Mouse (Mus musculus) CH12.LX (cell line): Measurements from ENCODE around the gene Kalrn. TPM values are rescaled to one million over a fixed set of nuclear protein-coding genes. Genes with fewer than 3 reads are reported as not detected.

ENCODE experiments used
- DNase-seq: peaks from one replicate; pipeline ENCODE4 v3.0.0-alpha.2; 2013; ENCODE audit errors: extremely low read depth
- H3K27ac ChIP-seq: 2 replicates; pipeline ENCODE4 v1.5.1; 2012; ENCODE audit warnings: low read depth, mild to moderate bottlenecking, control low read depth, moderate library complexity; ENCODE audit not compliant: insufficient read depth
- H3K27me3 ChIP-seq: replicated peaks from 2 replicates; pipeline ENCODE3; 2012; ENCODE audit warnings: inconsistent platforms
- H3K36me3 ChIP-seq, 2 experiments: replicated peaks in 1 of 2; 2 replicates each; pipeline versions ENCODE3 to v1.6.1; 2012; ENCODE audit warnings: inconsistent platforms in 1 of 2, low read length in 1 of 2, mild to moderate bottlenecking in 1 of 2, mixed read lengths in 1 of 2, moderate library complexity in 1 of 2; ENCODE audit not compliant: control insufficient read depth in 1 of 2, insufficient read depth in 1 of 2
- H3K4me1 ChIP-seq, 2 experiments: 2 replicates each; pipeline ENCODE4 v1.6.1; 2012; ENCODE audit warnings: inconsistent platforms in 1 of 2, moderate library complexity in 1 of 2; ENCODE audit not compliant: insufficient read depth in 2 of 2, control insufficient read depth in 1 of 2
- H3K4me2 ChIP-seq: 2 replicates; pipeline ENCODE4 v1.6.1; 2012; ENCODE audit warnings: low read depth, mild to moderate bottlenecking, control low read depth; ENCODE audit not compliant: poor library complexity, insufficient read depth, severe bottlenecking
- H3K4me3 ChIP-seq, 3 experiments: fragments of 150-350 bp in 1 of 3; sonication (generic) in 1 of 3; replicated peaks in 1 of 3; 2 replicates each; pipeline versions ENCODE3 to v1.5.1; 2011 to 2012; ENCODE audit warnings: low read depth in 2 of 3, low read length in 2 of 3, mild to moderate bottlenecking in 2 of 3, moderate library complexity in 2 of 3, control low read depth in 1 of 3, improper control_type of control experiment in 1 of 3, inconsistent platforms in 1 of 3, mixed read lengths in 1 of 3; ENCODE audit not compliant: poor library complexity in 1 of 3
- H3K79me2 ChIP-seq: replicated peaks from 2 replicates; pipeline ENCODE4 v1.6.1; 2012; ENCODE audit warnings: mild to moderate bottlenecking, moderate library complexity; ENCODE audit not compliant: control insufficient read depth, poor library complexity, insufficient read depth, severe bottlenecking; ENCODE audit errors: extremely low read depth
- H3K9ac ChIP-seq: 2 replicates; pipeline ENCODE4 v1.6.1; 2012; ENCODE audit warnings: low read depth, mild to moderate bottlenecking, control low read depth, moderate library complexity; ENCODE audit not compliant: insufficient read depth
- H3K9me3 ChIP-seq: replicated peaks from 2 replicates; pipeline ENCODE3; 2012; ENCODE audit warnings: low read length, inconsistent platforms, mixed read lengths
- EP300 ChIP-seq: IDR thresholded peaks from 2 replicates; pipeline ENCODE4 v1.6.1; 2011; ENCODE audit warnings: low read length, improper control_type of control experiment
- JUND ChIP-seq: conservative IDR thresholded peaks from 2 replicates; pipeline ENCODE4 v1.6.1; 2011; ENCODE audit warnings: low read depth, low read length, improper control_type of control experiment
- MAFK ChIP-seq: IDR thresholded peaks from 2 replicates; pipeline ENCODE4 v1.6.1; 2011; ENCODE audit warnings: low read length, improper control_type of control experiment; ENCODE audit not compliant: insufficient replicate concordance
- MAZ ChIP-seq: IDR thresholded peaks from 2 replicates; pipeline ENCODE4 v1.6.1; 2012; ENCODE audit warnings: low read depth, mild to moderate bottlenecking, inconsistent platforms, low read length, improper control_type of control experiment, moderate library complexity
- MEF2A ChIP-seq: IDR thresholded peaks from 2 replicates; pipeline ENCODE4 v1.6.1; 2014; ENCODE audit warnings: low read depth, mild to moderate bottlenecking, inconsistent platforms, low read length, improper control_type of control experiment, borderline replicate concordance
- NRF1 ChIP-seq: IDR thresholded peaks from 2 replicates; pipeline ENCODE4 v1.6.1; 2014; ENCODE audit warnings: low read depth, mild to moderate bottlenecking, inconsistent platforms, low read length, improper control_type of control experiment, moderate library complexity
- POLR2A ChIP-seq: IDR thresholded peaks from 2 replicates; pipeline ENCODE4 v1.6.1; 2011; ENCODE audit warnings: low read depth, mild to moderate bottlenecking, improper control_type of control experiment, low read length
- POLR2AphosphoS2 ChIP-seq: IDR thresholded peaks from 2 replicates; pipeline ENCODE4 v1.6.1; 2011; ENCODE audit warnings: low read depth, low read length, improper control_type of control experiment
- RAD21 ChIP-seq: IDR thresholded peaks from 2 replicates; pipeline ENCODE4 v1.6.1; 2011; ENCODE audit warnings: low read depth, mild to moderate bottlenecking, low read length, improper control_type of control experiment, moderate library complexity
- SIN3A ChIP-seq: IDR thresholded peaks from 2 replicates; pipeline ENCODE4 v1.6.1; 2012; ENCODE audit warnings: low read length, improper control_type of control experiment, inconsistent platforms
- SMC3 ChIP-seq: IDR thresholded peaks from 2 replicates; pipeline ENCODE4 v1.6.1; 2011; ENCODE audit warnings: low read depth, low read length, improper control_type of control experiment
- TBP ChIP-seq: conservative IDR thresholded peaks from 2 replicates; pipeline ENCODE4 v1.6.1; 2011; ENCODE audit warnings: low read depth, low read length, improper control_type of control experiment
- UBTF ChIP-seq: IDR thresholded peaks from 2 replicates; pipeline ENCODE4 v1.6.1; 2012; ENCODE audit warnings: low read depth, mild to moderate bottlenecking, inconsistent platforms, low read length, improper control_type of control experiment, moderate library complexity
- ZNF384 ChIP-seq: IDR thresholded peaks from 2 replicates; pipeline ENCODE4 v1.6.1; 2012; ENCODE audit warnings: low read depth, low read length, improper control_type of control experiment, inconsistent platforms
- dilution Hi-C: fragments of 300-500 bp; cut with MboI; formaldehyde crosslinking; loops from 2 replicates; pipeline ENCODE4 v1.14.3; 2020; ENCODE audit warnings: low sequenced_read_pairs; ENCODE audit not compliant: extremely low pct_unique_long_range_greater_than_20kb, extremely low pct_ligation_motif_present
- in situ Hi-C: fragments of 300-500 bp; cut with MboI; formaldehyde crosslinking; loops from 3 replicates; pipeline ENCODE4 v1.14.3; 2019; ENCODE audit warnings: low sequenced_read_pairs, low pct_ligation_motif_present, low pct_unique_long_range_greater_than_20kb, mixed read lengths
- polyA plus RNA-seq: library from polyadenylated mRNA; unstranded; fragments of >175 nt; gene quantifications from 2 replicates; pipeline ENCODE4 v1.2.1, GENCODE M21; 2012; ENCODE audit warnings: low read depth; ENCODE audit not compliant: insufficient read length
- total RNA-seq, 2 experiments: library from RNA; depleted of rRNA; stranded (reverse); fragments of 300-350 nt in 1 of 2; fragments of >200 nt in 1 of 2; gene quantifications; 2 replicates each; pipeline ENCODE4 v1.2.3; 2012 to 2014

The Kalrn gene
- total and polyA plus RNA-seq, 3 experiments: 0.08 to 0.09 TPM; not detected in 1

DNA sequence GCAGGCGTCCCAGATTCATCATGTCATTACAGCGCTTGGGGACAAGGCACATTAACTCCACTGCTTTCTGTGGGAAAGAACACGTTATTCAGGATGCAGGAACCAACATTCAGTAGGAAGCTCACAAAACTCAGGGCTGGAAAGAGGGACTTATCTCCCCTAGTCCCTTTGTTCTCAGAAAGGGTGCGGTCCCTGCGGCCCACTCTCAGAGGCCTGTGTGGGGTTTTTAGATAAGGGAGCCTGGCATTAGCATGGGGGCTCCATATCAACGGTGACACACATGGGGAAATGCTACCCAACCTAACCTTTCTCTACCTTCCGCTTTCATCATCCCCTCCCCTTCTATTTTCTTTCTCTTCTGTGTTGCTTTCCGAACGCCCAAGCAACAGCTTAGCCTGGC is 541.8 kb downstream of the Kalrn start:
- Histone ChIP-seq H3K36me3 (no peaks in the 10 kb centered on the region), H3K4me1 (peaks cover 3 to 12% of the 10 kb centered on the region in 2 experiments; a peak in 3 of 4 replicates), H3K9me3 (no peaks in the 10 kb centered on the region), H3K27me3 (peaks cover 9% of the 10 kb centered on the region), H3K27ac (no peak overlapping the region), H3K4me2 (no peak overlapping the region), H3K4me3 (no peak overlapping the region), H3K79me2 (no peaks in the 10 kb centered on the region), H3K9ac (no peak overlapping the region)
- no peak for DNase-seq
- in situ Hi-C loops (no loop called here), dilution Hi-C loops (no loop called here)
- TF ChIP-seq UBTF (no peak), RAD21 (no peak), JUND (no peak), SMC3 (no peak), EP300 (no peak), SIN3A (no peak), POLR2A (no peak)

DNA sequence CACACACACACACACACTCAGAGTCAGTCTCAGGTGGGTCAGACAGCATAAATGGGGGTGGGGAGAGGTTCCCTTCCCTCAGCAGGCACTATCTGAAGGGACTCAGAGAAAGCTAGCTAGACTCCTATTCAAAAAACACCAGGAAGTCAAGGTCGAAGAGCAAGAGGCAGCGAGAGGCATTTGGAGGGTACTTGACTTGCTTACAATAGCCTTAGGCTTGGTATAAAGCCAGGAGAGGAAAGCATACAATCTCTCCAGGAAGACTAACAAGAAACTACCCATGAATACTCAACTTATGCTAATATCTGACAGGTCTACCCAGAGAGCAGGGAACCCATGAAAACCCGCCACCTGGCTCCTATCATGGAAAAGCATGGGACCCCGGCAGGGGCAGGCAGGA is 543.0 kb downstream of the Kalrn start:
- Histone ChIP-seq H3K9ac (no peak overlapping the region), H3K79me2 (no peaks in the 10 kb centered on the region), H3K4me3 (no peak overlapping the region), H3K27me3 (peaks cover 9% of the 10 kb centered on the region), H3K36me3 (no peaks in the 10 kb centered on the region), H3K4me2 (no peak overlapping the region), H3K27ac (no peak overlapping the region), H3K9me3 (no peaks in the 10 kb centered on the region), H3K4me1 (peaks cover 1 to 8% of the 10 kb centered on the region in 2 experiments; a peak in 3 of 4 replicates)
- dilution Hi-C loops (no loop called here), in situ Hi-C loops (no loop called here)
- DNase-seq: no peak
- TF ChIP-seq POLR2AphosphoS2 (no peak), TBP (no peak), ZNF384 (no peak), MAZ (no peak)

DNA sequence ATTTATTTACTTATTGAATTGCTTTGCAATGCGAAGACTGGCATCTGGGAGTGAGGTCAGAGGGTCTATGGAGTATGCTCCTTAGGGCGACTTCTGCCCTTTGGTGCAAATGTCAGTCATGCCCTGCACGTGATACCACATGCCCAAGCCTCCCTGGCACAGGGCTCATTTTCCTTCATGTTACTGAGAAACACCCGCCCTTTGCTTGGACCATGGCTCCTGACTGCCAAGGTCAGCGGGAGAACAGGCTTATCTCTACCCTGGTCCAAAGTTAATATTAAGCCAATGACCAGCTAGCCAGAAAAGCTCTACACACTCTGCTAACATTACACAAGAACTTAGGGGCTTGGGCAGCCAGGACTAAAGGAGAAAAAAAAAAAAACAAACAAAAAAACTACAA is 543.5 kb downstream of the Kalrn start:
- no peak overlapping the region for H3K9ac ChIP-seq
- dilution Hi-C loops (no loop called here), in situ Hi-C loops (no loop called here)
- H3K4me3 ChIP-seq: no peak overlapping the region
- H3K4me2 ChIP-seq: no peak overlapping the region
- TF ChIP-seq RAD21 (no peak), NRF1 (no peak), MAFK (no peak), SIN3A (no peak), EP300 (no peak), MEF2A (no peak)
- H3K9me3 ChIP-seq: no peaks in the 10 kb centered on the region
- H3K79me2 ChIP-seq: no peaks in the 10 kb centered on the region
- H3K27ac ChIP-seq: no peak overlapping the region
- H3K27me3 ChIP-seq: peaks cover 9% of the 10 kb centered on the region
- no peaks in the 10 kb centered on the region for H3K36me3 ChIP-seq
- no peak for DNase-seq
- H3K4me1 ChIP-seq: peaks cover 0 to 3% of the 10 kb centered on the region in 2 experiments; a peak in 2 of 4 replicates
